Mouse (Mus musculus): ENCODE results near the gene Srprb. TPM values are rescaled to one million over a fixed set of nuclear protein-coding genes. Genes with fewer than 3 reads are reported as not detected.
"Not testable (repeated sequence)": the region's sequence is repeated elsewhere in the genome, so short reads cannot be mapped to it uniquely, and the experiment has no call there.

Srprb gene
- polyA plus RNA-seq, 1 experiment from 2014 or later, result 65.9 TPM

- no peaks in the 10 kb centered on the region for H3K36me3 ChIP-seq
- H3K27ac ChIP-seq (replicated peaks), result no peak overlapping the region
- no peak for ATAC-seq (ENCODE audit: insufficient number of reproducible peaks, low FRiP score, low TSS enrichment, low read depth)
- no peaks in the 10 kb centered on the region for H3K27me3 ChIP-seq
- H3K9me3 ChIP-seq (replicated peaks), result no peaks in the 10 kb centered on the region
- WGBS, result 64% methylated on average over 6 of the region's 6 CpGs
- H3K4me3 ChIP-seq (replicated peaks), result no peak overlapping the region
- peaks cover under 1% of the 10 kb centered on the region; the same call in 1 of the 2 replicates for H3K4me1 ChIP-seq
- H3K4me2 ChIP-seq (replicated peaks), result no peak overlapping the region
- H3K9ac ChIP-seq, result no peak overlapping the region
Measured at GRCm38 (mm10) chr9:103174771-103175519, 27.0 kb downstream of the Srprb start.

GRCm38 (mm10) chr9:103168771-103169170, 33.2 kb downstream of the Srprb start:
- no peaks in the 10 kb centered on the region for H3K36me3 ChIP-seq
- no peaks in the 10 kb centered on the region for H3K4me1 ChIP-seq
- no peak overlapping the region for H3K27ac ChIP-seq (replicated peaks)
- no peak overlapping the region for H3K9ac ChIP-seq
- no peaks in the 10 kb centered on the region for H3K27me3 ChIP-seq
- H3K4me2 ChIP-seq (replicated peaks), result no peak overlapping the region
- 70% methylated on average over 7 of the region's 7 CpGs for WGBS
- no peak for ATAC-seq (ENCODE audit: insufficient number of reproducible peaks, low FRiP score, low TSS enrichment, low read depth)
- no peak overlapping the region for H3K4me3 ChIP-seq (replicated peaks)
- no peaks in the 10 kb centered on the region for H3K9me3 ChIP-seq (replicated peaks)

- no peak overlapping the region for H3K4me3 ChIP-seq (replicated peaks)
- H3K9me3 ChIP-seq (replicated peaks), result no peaks in the 10 kb centered on the region
- no peak overlapping the region for H3K27ac ChIP-seq (replicated peaks)
- no peak for ATAC-seq (ENCODE audit: insufficient number of reproducible peaks, low FRiP score, low TSS enrichment, low read depth)
- no peak overlapping the region for H3K9ac ChIP-seq
- 79% methylated on average over 6 of the region's 6 CpGs for WGBS
- H3K4me2 ChIP-seq (replicated peaks), result no peak overlapping the region
- H3K27me3 ChIP-seq, result no peaks in the 10 kb centered on the region
- no peaks in the 10 kb centered on the region for H3K36me3 ChIP-seq
- H3K4me1 ChIP-seq, result no peaks in the 10 kb centered on the region
Measured at GRCm38 (mm10) chr9:103168046-103168445, 33.9 kb downstream of the Srprb start.

- no peaks in the 10 kb centered on the region for H3K27me3 ChIP-seq
- H3K4me2 ChIP-seq (replicated peaks), result no peak overlapping the region
Measured at GRCm38 (mm10) chr9:103163806-103164205, 38.1 kb downstream of the Srprb start.

GRCm38 (mm10) chr9:103155158-103155557, 46.8 kb downstream of the Srprb start:
- not testable (repeated sequence) for H3K4me1 ChIP-seq; H3K27me3 ChIP-seq; ATAC-seq (ENCODE audit: insufficient number of reproducible peaks, low FRiP score, low TSS enrichment, low read depth); H3K27ac ChIP-seq (replicated peaks); H3K9me3 ChIP-seq (replicated peaks); H3K4me3 ChIP-seq (replicated peaks); H3K4me2 ChIP-seq (replicated peaks); H3K9ac ChIP-seq; H3K36me3 ChIP-seq
- 74% methylated on average over 7 of the region's 7 CpGs for WGBS

More at GRCm38 (mm10) chr9:103163806-103164205, 38.1 kb downstream of the Srprb start:
- no peaks in the 10 kb centered on the region for H3K9me3 ChIP-seq (replicated peaks)
- no peak overlapping the region for H3K27ac ChIP-seq (replicated peaks)
- H3K36me3 ChIP-seq, result no peaks in the 10 kb centered on the region
- no peaks in the 10 kb centered on the region for H3K4me1 ChIP-seq
- H3K4me3 ChIP-seq (replicated peaks), result no peak overlapping the region
- WGBS, result 75% methylated on average over 15 of the region's 15 CpGs
- no peak overlapping the region for H3K9ac ChIP-seq
- no peak for ATAC-seq (ENCODE audit: insufficient number of reproducible peaks, low FRiP score, low TSS enrichment, low read depth)

GRCm38 (mm10) chr9:103154568-103154967, 47.4 kb downstream of the Srprb start:
- Histone ChIP-seq H3K4me3 (replicated peaks) (no peak overlapping the region), H3K9me3 (replicated peaks) (no peaks in the 10 kb centered on the region), H3K27me3 (no peaks in the 10 kb centered on the region), H3K4me1 (no peaks in the 10 kb centered on the region), H3K36me3 (no peaks in the 10 kb centered on the region), H3K9ac (no peak overlapping the region), H3K27ac (replicated peaks) (no peak overlapping the region), H3K4me2 (replicated peaks) (no peak overlapping the region)
- no peak for ATAC-seq (ENCODE audit: insufficient number of reproducible peaks, low FRiP score, low TSS enrichment, low read depth)
- 83% methylated on average over 2 of the region's 2 CpGs for WGBS

- Histone ChIP-seq H3K4me2 (replicated peaks) (no peak overlapping the region), H3K4me3 (replicated peaks) (no peak overlapping the region), H3K36me3 (no peaks in the 10 kb centered on the region), H3K4me1 (no peaks in the 10 kb centered on the region), H3K9me3 (replicated peaks) (no peaks in the 10 kb centered on the region), H3K9ac (no peak overlapping the region), H3K27me3 (no peaks in the 10 kb centered on the region), H3K27ac (replicated peaks) (no peak overlapping the region)
- ATAC-seq (ENCODE audit: insufficient number of reproducible peaks, low FRiP score, low TSS enrichment, low read depth), result no peak
- 73% methylated on average over 5 of the region's 5 CpGs for WGBS
Measured at GRCm38 (mm10) chr9:103153286-103153685, 48.7 kb downstream of the Srprb start.

GRCm38 (mm10) chr9:103149074-103149799, 52.7 kb downstream of the Srprb start:
- Histone ChIP-seq H3K4me2 (replicated peaks) (no peak overlapping the region), H3K4me3 (replicated peaks) (no peak overlapping the region), H3K27ac (replicated peaks) (no peak overlapping the region), H3K9me3 (replicated peaks) (no peaks in the 10 kb centered on the region), H3K27me3 (no peaks in the 10 kb centered on the region), H3K9ac (no peak overlapping the region), H3K36me3 (no peaks in the 10 kb centered on the region), H3K4me1 (peaks cover 21% of the 10 kb centered on the region)
- no peak for ATAC-seq (ENCODE audit: insufficient number of reproducible peaks, low FRiP score, low TSS enrichment, low read depth)
- 77% methylated on average over 12 of the region's 12 CpGs for WGBS

- no peak overlapping the region for H3K27ac ChIP-seq (replicated peaks)
- H3K4me3 ChIP-seq (replicated peaks), result no peak overlapping the region
- 49% methylated on average over 13 of the region's 13 CpGs for WGBS
- ATAC-seq (ENCODE audit: insufficient number of reproducible peaks, low FRiP score, low TSS enrichment, low read depth), result no peak
- H3K4me2 ChIP-seq (replicated peaks), result peak overlapping the region; percentile 10; the same call in 1 of the 2 replicates
- no peaks in the 10 kb centered on the region for H3K36me3 ChIP-seq
- H3K4me1 ChIP-seq, result peaks cover 21% of the 10 kb centered on the region
- no peak overlapping the region for H3K9ac ChIP-seq
- no peaks in the 10 kb centered on the region for H3K9me3 ChIP-seq (replicated peaks)
- no peaks in the 10 kb centered on the region for H3K27me3 ChIP-seq
Measured at GRCm38 (mm10) chr9:103147103-103147502, 54.8 kb downstream of the Srprb start.

- no peak overlapping the region for H3K9ac ChIP-seq
- H3K27ac ChIP-seq (replicated peaks), result no peak overlapping the region
- H3K4me3 ChIP-seq (replicated peaks), result no peak overlapping the region
- no peak for ATAC-seq (ENCODE audit: insufficient number of reproducible peaks, low FRiP score, low TSS enrichment, low read depth)
- H3K36me3 ChIP-seq, result no peaks in the 10 kb centered on the region
- WGBS, result 9% methylated on average over 9 of the region's 9 CpGs
- H3K4me1 ChIP-seq, result peaks cover 21% of the 10 kb centered on the region
- H3K9me3 ChIP-seq (replicated peaks), result no peaks in the 10 kb centered on the region
- peak overlapping the region; percentile 10; the same call in 1 of the 2 replicates for H3K4me2 ChIP-seq (replicated peaks)
- no peaks in the 10 kb centered on the region for H3K27me3 ChIP-seq
Measured at GRCm38 (mm10) chr9:103146703-103147102, 55.2 kb downstream of the Srprb start.

- WGBS, result 80% methylated on average over 10 of the region's 10 CpGs
- H3K27me3 ChIP-seq, result no peaks in the 10 kb centered on the region
- H3K27ac ChIP-seq (replicated peaks), result no peak overlapping the region
- peaks cover 21% of the 10 kb centered on the region for H3K4me1 ChIP-seq
- H3K36me3 ChIP-seq, result no peaks in the 10 kb centered on the region
- no peaks in the 10 kb centered on the region for H3K9me3 ChIP-seq (replicated peaks)
- no peak overlapping the region for H3K4me2 ChIP-seq (replicated peaks)
- H3K4me3 ChIP-seq (replicated peaks), result no peak overlapping the region
- no peak for ATAC-seq (ENCODE audit: insufficient number of reproducible peaks, low FRiP score, low TSS enrichment, low read depth)
- no peak overlapping the region for H3K9ac ChIP-seq
Measured at GRCm38 (mm10) chr9:103146257-103146656, 55.7 kb downstream of the Srprb start.

All from embryonic facial prominence, embryonic 15.5 days (tissue).